Mouse (Mus musculus) monocyte, adult 5-6 weeks (primary cell): Measurements from ENCODE around the gene Xlr4b. TPM values are rescaled to one million over a fixed set of nuclear protein-coding genes. Genes with fewer than 3 reads are reported as not detected.
"Not testable (repeated sequence)": the region's sequence is repeated elsewhere in the genome, so short reads cannot be mapped to it uniquely, and the experiment has no call there.

Experiments
- ATAC-seq: fragments of 153-309, 156-312 bp; replicated peaks from 2 replicates; pipeline ENCODE4 v1.8.0; 2017; ENCODE audit warnings: mild to moderate bottlenecking; ENCODE audit not compliant: low TSS enrichment, insufficient number of reproducible peaks, severe bottlenecking, poor library complexity, low FRiP score
- total RNA-seq: library from RNA; stranded (forward); fragments of 200-1000, 200-491, 200-594 nt; gene quantifications from 3 replicates; pipeline ENCODE4 v1.2.3, GENCODE M21; 2017

Xlr4b gene
- 25.8 to 58.7 TPM (median 33.4 TPM) in 3 replicates for total RNA-seq

DNA sequence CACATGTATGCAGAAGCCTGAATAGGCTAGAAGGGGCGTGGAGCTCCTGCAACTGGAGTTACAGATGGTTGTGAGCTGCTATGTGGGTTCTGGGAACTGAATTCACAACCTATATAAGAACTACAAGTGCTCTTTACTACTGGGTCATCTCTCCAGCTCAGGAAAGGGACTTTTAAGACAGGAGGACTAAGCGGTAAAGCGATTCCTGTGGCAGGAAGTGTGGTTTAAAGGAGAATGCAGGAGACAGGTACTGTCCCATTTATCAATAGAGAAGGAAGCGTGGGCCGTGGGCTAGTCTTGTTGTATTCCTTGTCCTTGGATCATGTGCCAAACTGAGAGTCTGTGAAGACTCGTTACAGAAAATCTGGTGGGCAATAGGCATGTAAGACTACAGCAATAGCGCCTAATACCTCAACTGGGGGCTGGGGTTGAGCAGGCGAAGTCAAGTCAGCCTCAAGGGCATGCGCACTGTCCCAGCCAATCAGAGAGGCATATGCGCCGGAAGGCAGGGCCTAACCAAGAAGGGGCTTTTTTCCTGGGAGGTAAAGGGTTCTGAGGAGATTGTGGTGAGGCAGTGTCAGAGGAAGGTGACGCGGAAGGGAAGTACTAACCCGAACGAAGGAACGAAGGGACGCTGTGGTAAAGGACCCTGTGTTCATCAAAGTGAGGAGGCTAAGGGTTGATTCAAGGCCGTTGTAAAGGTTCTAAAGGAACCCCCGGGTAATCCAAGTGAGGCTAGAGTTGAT, at the start of gene Xlr4b:
Gene Xlr4b (plus strand): TSS at position 515 of the 746 bp plus-strand sequence.
- not testable (repeated sequence) for ATAC-seq

DNA sequence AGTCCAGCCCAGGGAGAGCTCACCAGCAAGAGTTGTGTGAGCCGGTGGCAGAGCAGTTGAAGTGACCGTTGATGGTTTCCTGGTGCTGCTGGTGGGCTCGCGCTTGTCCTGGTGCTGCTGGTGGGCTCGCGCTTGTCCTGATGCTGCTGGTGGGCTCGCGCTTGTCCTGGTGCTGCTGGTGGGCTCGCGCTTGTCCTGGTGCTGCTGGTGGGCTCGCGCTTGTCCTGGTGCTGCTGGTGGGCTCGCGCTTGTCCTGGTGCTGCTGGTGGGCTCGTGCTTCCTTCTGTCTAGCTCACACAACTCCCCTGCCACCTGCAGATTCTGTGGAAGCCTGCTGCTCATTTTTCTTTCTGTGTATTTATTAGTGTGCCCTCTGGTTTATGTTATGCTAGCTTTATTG, 37.2 kb upstream of the Xlr4b start, which contains the start of gene Spin2d:
Gene Spin2d (minus strand): TSS at position 101 of the 400 bp plus-strand sequence.
- ATAC-seq: not testable (repeated sequence)

DNA sequence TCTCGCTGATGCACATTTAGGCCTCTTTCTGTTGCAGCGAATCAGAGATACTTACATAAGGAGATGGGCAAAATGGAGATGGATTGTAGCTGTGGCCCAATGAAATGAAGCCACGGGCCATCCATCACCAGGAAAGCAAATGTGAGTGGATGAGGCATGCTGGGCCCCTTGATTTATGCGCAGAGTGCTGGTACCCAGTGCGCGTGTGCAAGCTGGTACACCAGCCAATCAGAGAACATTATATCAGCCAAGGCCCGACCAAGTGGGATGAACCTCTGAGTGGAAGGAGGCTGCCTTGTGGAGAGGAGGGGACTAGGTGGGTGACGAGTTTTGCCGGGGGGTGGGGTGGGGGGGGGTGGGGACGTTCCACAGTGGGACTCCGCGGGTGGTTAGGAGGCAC, 22.2 kb upstream of the Xlr4b start, which contains the start of gene Xlr3b:
Gene Xlr3b (plus strand): TSS at position 274 of the 400 bp plus-strand sequence.
- 0 out of 2 replicates have a peak, but pooled peaks have one; percentile 31 for ATAC-seq

DNA sequence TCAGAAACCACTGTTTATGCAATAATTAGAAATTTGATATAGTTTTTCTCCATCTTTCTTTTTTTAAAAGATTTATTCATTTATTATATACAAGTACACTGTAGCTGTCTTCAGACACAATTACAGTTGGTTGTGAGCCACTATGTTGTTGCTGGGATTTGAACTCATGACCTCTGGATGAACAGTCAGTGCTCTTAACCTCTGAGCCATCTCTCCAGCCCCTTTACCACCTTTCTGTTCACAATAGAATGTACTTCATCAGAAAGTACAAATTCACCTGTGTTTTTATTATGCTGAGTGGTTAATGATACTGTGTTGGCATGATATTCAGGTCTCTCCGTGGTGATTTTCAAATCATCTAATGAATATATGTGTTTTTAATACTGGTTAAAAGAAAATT, 11.2 kb downstream of the Xlr4b start:
- ATAC-seq: no peak

DNA sequence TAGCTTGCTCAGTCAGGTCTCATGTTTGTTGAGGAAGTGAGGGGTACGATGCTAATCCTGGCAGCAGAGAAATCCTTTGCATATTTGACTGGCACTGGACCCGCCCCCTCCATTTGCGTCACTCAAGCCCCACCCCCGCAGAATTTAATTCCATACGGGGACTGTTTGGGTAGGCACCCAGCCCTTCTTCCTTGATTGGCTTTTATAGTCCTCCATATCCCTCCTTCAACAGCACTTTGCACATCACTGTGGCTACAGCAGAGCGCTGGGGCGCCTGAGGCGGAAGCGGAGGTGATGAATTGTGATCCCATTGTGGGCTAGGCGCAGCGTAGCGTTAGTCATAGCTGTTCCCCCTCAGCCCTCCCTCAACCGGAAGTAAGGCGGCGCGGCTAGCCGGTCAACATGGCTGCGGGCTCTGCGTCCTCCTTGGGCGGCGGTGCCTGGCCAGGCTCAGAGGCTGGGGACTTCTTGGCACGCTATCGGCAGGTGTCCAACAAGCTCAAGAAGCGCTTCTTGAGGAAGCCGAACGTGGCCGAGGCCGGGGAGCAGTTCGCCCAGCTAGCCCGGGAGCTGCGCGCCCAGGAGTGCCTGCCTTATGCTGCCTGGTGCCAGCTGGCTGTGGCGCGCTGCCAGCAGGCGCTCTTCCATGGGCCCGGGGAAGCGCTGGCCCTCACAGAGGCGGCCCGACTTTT, 13.9 kb downstream of the Xlr4b start, which contains the start of gene F8a:
Gene F8a (plus strand): TSS at position 378 of the 692 bp plus-strand sequence.
- peak; percentile 100 for ATAC-seq

DNA sequence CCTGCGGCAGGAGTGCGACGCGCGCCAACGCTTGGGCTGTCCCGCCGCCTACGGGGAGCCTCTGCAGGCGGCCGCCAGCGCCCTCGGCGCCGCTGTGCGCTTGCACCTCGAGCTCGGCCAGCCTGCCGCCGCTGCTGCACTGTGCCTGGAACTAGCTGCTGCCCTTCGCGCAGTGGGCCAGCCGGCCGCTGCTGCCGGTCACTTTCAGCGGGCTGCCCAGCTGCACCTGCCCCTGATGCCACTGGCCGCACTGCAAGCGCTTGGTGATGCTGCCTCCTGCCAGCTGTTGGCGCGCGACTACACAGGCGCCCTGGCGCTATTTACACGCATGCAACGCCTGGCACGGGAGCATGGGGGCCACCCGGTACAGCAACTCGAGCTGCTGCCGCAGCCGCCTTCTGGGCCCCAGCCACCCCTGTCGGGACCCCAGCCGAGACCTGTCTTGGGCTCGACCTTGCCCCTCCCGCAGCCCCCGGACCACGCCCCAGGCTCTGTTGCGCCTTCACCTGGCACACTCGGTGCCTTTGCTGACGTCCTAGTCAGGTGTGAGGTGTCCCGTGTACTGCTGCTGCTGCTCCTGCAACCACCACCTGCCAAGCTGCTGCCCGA, 14.6 kb downstream of the Xlr4b start:
- 0 out of 2 replicates have a peak, but pooled peaks have one; percentile 45 for ATAC-seq

DNA sequence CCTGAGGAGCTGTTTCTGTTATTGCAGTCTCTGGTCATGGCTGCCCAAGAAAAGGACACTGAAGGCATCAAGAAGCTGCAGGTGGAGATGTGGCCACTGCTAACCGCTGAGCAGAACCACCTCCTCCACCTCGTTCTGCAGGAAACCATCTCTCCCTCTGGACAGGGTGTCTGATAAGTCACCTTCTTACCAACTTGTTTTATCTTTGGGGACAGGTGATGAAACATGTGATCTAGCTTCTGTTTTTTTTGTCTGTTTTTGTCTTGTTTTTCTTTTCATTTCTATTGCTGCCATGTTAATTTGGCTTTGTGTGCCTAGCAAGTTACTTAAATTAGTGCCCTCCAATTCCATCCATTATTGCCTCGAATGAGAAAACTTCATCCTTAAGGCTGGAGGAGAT, 15.2 kb downstream of the Xlr4b start:
- ATAC-seq: no peak

DNA sequence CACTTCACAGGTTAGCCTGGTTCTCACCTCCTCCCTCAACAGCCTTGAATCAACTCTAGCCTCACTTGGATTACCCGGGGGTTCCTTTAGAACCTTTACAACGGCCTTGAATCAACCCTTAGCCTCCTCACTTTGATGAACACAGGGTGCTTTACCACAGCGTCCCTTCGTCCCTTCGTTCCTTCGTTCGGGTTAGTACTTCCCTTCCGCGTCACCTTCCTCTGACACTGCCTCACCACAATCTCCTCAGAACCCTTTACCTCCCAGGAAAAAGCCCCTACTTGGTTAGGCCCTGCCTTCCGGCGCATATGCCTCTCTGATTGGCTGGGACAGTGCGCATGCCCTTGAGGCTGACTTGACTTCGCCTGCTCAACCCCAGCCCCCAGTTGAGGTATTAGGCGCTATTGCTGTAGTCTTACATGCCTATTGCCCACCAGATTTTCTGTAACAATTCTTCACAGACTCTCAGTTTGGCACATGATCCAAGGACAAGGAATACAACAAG, 28.7 kb downstream of the Xlr4b start, which contains the start of gene Xlr4c:
Gene Xlr4c (minus strand): TSS at position 310 of the 505 bp plus-strand sequence.
- ATAC-seq: not testable (repeated sequence)

DNA sequence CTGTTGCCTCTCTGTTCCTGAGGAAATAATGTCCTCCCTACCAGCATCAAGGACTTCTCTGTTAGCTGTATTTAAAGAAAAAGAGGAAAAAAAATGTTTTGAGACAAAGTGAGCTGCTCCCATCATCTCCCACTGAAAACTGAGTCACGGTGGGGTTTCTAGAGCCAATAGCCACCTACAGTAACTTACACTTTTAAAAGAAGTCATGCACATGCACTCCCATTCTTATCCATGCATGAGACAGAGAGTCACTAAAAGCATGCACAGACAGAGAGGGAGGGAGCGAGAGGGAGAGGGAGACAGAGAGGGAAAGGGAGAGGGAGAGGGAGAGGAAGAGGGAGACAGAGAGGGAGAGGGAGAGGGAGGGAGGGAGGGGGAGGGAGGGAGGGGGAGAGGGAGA, 48.3 kb downstream of the Xlr4b start:
- ATAC-seq: not testable (repeated sequence)

DNA sequence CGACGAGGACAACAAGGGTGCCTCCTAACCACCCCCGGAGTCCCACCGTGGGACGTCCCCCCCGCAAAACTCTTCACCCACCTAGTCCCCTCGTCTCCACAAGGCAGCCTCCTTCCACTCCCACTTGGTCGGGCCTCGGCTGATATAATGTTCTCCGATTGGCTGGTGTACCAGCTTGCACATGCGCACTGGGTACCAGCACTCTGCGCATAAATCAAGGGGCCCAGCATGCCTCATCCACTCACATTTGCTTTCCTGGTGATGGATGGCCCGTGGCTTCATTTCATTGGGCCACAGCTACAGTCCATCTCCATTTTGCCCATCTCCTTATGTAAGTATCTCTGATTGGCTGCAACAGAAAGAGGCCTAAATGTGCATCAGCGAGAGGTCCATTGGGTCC, 51.1 kb downstream of the Xlr4b start, which contains the start of gene Xlr3c:
Gene Xlr3c (minus strand): TSS at position 121 of the 400 bp plus-strand sequence.
- not testable (repeated sequence) for ATAC-seq

Other genes starting within 250 kb of the Xlr4b start
- not detected in 3 replicates for gene Zfp185, start 227.0 kb upstream of the Xlr4b start, total RNA-seq
- not detected in 3 replicates for gene Pnma5, start 177.2 kb upstream of the Xlr4b start, total RNA-seq
- not detected in 3 replicates for gene Pnma3, start 149.5 kb upstream of the Xlr4b start, total RNA-seq
- gene Xlr4a, start 131.9 kb upstream of the Xlr4b start, total RNA-seq: 10.5 to 20.8 TPM (median 17.3 TPM) in 3 replicates
- gene Xlr3a, start 117.2 kb upstream of the Xlr4b start, total RNA-seq: not detected in 3 replicates
- gene Gm14685, start 97.3 kb upstream of the Xlr4b start, total RNA-seq: 0.11 to 0.29 TPM in 2 of 3 replicates, not detected in the other
- gene Xlr5b, start 65.5 kb upstream of the Xlr4b start, total RNA-seq: not detected in 3 replicates
- gene DXBay18, start 64.9 kb upstream of the Xlr4b start, total RNA-seq: not detected in 3 replicates
- not detected in 3 replicates for gene Spin2d, start 37.3 kb upstream of the Xlr4b start, total RNA-seq
- gene Xlr3b, start 22.1 kb upstream of the Xlr4b start, total RNA-seq: 13.7 to 20.2 TPM (median 19.5 TPM) in 3 replicates
- gene F8a, start 14.0 kb downstream of the Xlr4b start, total RNA-seq: 2.7 to 6.9 TPM (median 4.8 TPM) in 3 replicates
- gene Xlr4c, start 28.8 kb downstream of the Xlr4b start, total RNA-seq: 3.9 to 27.0 TPM (median 6.7 TPM) in 3 replicates
- not detected in 3 replicates for gene Xlr3c, start 51.1 kb downstream of the Xlr4b start, total RNA-seq
- gene Xlr5a, start 78.6 kb downstream of the Xlr4b start, total RNA-seq: not detected in 3 replicates
- gene Xlr5c, start 78.6 kb downstream of the Xlr4b start, total RNA-seq: not detected in 3 replicates
- gene Gm45015, start 122.5 kb downstream of the Xlr4b start, total RNA-seq: not detected in 3 replicates
- 5.9 to 13.7 TPM (median 12.7 TPM) in 3 replicates for gene Zfp275, start 128.3 kb downstream of the Xlr4b start, total RNA-seq
- not detected in 3 replicates for gene Gm18336, start 184.4 kb downstream of the Xlr4b start, total RNA-seq
- 0.10 TPM in 1 of 3 replicates, not detected in the others for gene Zfp92, start 196.8 kb downstream of the Xlr4b start, total RNA-seq
- not detected in 3 replicates for gene Trex2, start 221.0 kb downstream of the Xlr4b start, total RNA-seq
- gene Haus7, start 244.7 kb downstream of the Xlr4b start, total RNA-seq: 16.3 to 24.5 TPM (median 18.2 TPM) in 3 replicates